In the genomic region with DNA sequence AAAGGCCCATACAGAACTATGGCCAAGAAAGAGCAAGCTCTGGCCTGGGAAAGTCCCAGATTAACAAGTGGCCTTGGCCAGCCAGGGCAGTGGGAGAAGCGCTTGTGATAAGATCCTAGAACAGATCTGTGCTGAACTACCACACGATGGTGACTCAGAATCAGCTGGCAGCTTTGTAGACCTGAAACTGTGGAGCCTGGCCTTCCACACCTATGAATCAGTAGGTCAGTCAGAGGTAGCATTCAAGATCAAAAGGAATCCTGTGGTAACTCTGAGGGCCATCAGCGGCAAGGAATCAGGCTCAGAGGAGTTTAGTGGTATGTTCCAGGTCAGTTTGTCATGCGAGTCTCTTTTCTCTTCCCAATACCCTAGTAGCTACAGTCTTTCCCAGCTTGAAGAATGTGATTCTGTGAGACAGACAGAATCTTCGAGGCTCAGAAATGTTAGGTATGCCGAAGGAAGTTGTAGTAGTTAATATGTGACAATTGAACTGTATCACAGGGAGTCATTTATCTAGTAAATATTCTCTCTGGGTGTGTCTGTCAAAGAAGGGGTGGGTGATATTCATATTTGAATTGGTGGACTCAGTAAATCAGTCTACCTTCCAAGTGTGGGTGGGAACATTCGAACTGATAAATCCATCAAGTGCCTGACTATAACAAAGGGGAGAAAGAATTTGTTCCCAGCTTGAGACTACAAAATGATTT, we compare ENCODE assay signal across 33 mouse cellular contexts. TPM values are rescaled to one million over a fixed set of nuclear protein-coding genes. Genes with fewer than 3 reads are reported as not detected.
DNase-seq lines count a peak whose midpoint lies in the region; ATAC-seq lines count a peak whose summit lies in the region.
"Had no signal": no experiment of that assay in that cellular context is flagged by ENCODE, and none has a peak within 500 bp of the region (broad histone marks: within the 10 kb centered on the region; RNA-seq: fewer than 3 reads in every experiment).

No protein-coding gene starts in this region.

- DNase-seq in neural tube, embryonic 10.5 days (ENCODE audit: extremely low spot score, low spot score) = peak; percentile 8
- DNase-seq in adrenal gland, adult (ENCODE audit: inconsistent age in 2 of 2, low spot score in 1 of 2) = peak; percentile 86 to 90
- DNase-seq in adrenal gland, postnatal 36 days = peak; percentile 77 to 78
- DNase-seq in forebrain, embryonic 10.5 days (ENCODE audit: extremely low spot score, low spot score) = no peak
- DNase-seq: cerebellum, adult 11 months; cerebellum, postnatal 10 days; gastrocnemius, adult 2 months; kidney, adult 8-10 months; kidney, postnatal 14 days; liver, postnatal 0 days; spleen, adult 18-20 months; thymus, postnatal 14 days had no signal

- ATAC-seq in neural tube, embryonic 15.5 days (ENCODE audit: low FRiP score) = no peak
- ATAC-seq in stomach, embryonic 16.5 days (ENCODE audit: insufficient read depth, low FRiP score) = peak; percentile 64; the same call in 1 of the 2 replicates
- no peak for ATAC-seq in heart, embryonic 11.5 days (replicated peaks; ENCODE audit: insufficient number of reproducible peaks, low FRiP score, low TSS enrichment)
- no peak for ATAC-seq in kidney, embryonic 14.5 days (ENCODE audit: low FRiP score, low TSS enrichment)
- ATAC-seq: forebrain, embryonic 13.5 days; hindbrain, embryonic 16.5 days; liver, postnatal 0 days; lung, postnatal 0 days; midbrain, embryonic 16.5 days had no signal

- no peak overlapping the region for H3K4me2 ChIP-seq in neural tube, embryonic 15.5 days
- H3K4me2 ChIP-seq in stomach, embryonic 16.5 days (ENCODE audit: low read depth, low read length) = no peak overlapping the region
- no peak overlapping the region for H3K4me2 ChIP-seq in heart, embryonic 11.5 days
- no peak overlapping the region for H3K4me2 ChIP-seq in kidney, embryonic 14.5 days (replicated peaks; ENCODE audit: low read depth, low read length)
- H3K4me2 ChIP-seq: embryonic facial prominence, embryonic 12.5 days; forebrain, embryonic 13.5 days; limb, embryonic 12.5 days; liver, embryonic 11.5 days had no signal

- H3K9me3 ChIP-seq in neural tube, embryonic 15.5 days (replicated peaks) = no peaks in the 10 kb centered on the region
- no peaks in the 10 kb centered on the region for H3K9me3 ChIP-seq in stomach, embryonic 16.5 days (replicated peaks; ENCODE audit: control insufficient read depth, low read length)
- no peaks in the 10 kb centered on the region for H3K9me3 ChIP-seq in forebrain, embryonic 10.5 days
- H3K9me3 ChIP-seq in heart, embryonic 11.5 days (replicated peaks; ENCODE audit: control insufficient read depth, low read length) = no peaks in the 10 kb centered on the region
- H3K9me3 ChIP-seq in kidney, embryonic 14.5 days (ENCODE audit: control insufficient read depth, low read length) = no peaks in the 10 kb centered on the region
- H3K9me3 ChIP-seq: embryonic facial prominence, embryonic 12.5 days; forebrain, embryonic 13.5 days; heart, embryonic 10.5 days; hindbrain, embryonic 10.5 days; limb, embryonic 12.5 days; midbrain, embryonic 10.5 days had no signal

- H3K27me3 ChIP-seq in neural tube, embryonic 15.5 days (replicated peaks) = no peaks in the 10 kb centered on the region
- no peaks in the 10 kb centered on the region for H3K27me3 ChIP-seq in stomach, embryonic 16.5 days (ENCODE audit: control insufficient read depth, insufficient read depth, low read length)
- no peaks in the 10 kb centered on the region for H3K27me3 ChIP-seq in forebrain, embryonic 10.5 days (ENCODE audit: poor library complexity, severe bottlenecking)
- H3K27me3 ChIP-seq in heart, embryonic 11.5 days (ENCODE audit: control insufficient read depth, insufficient read depth, low read length) = no peaks in the 10 kb centered on the region
- H3K27me3 ChIP-seq in kidney, embryonic 14.5 days (ENCODE audit: control insufficient read depth, insufficient read depth, low read length) = no peaks in the 10 kb centered on the region
- H3K27me3 ChIP-seq: embryonic facial prominence, embryonic 12.5 days; forebrain, embryonic 13.5 days; limb, embryonic 12.5 days had no signal

- H3K27ac ChIP-seq in neural tube, embryonic 15.5 days (replicated peaks) = no peak overlapping the region
- no peak overlapping the region for H3K27ac ChIP-seq in stomach, embryonic 16.5 days (ENCODE audit: low read length)
- no peak overlapping the region for H3K27ac ChIP-seq in forebrain, embryonic 10.5 days
- no peak overlapping the region for H3K27ac ChIP-seq in heart, embryonic 11.5 days (ENCODE audit: low read depth, low read length)
- H3K27ac ChIP-seq in kidney, embryonic 14.5 days (ENCODE audit: low read depth, low read length) = no peak overlapping the region
- H3K27ac ChIP-seq: embryonic facial prominence, embryonic 12.5 days; forebrain, embryonic 13.5 days; gastrocnemius, adult 2 months; heart, embryonic 10.5 days; hindbrain, embryonic 10.5 days; limb, embryonic 12.5 days; midbrain, embryonic 10.5 days had no signal

- H3K9ac ChIP-seq in neural tube, embryonic 15.5 days (replicated peaks) = no peak overlapping the region
- H3K9ac ChIP-seq in stomach, embryonic 16.5 days (ENCODE audit: low read length) = no peak overlapping the region
- H3K9ac ChIP-seq in heart, embryonic 11.5 days (ENCODE audit: low read depth, low read length) = no peak overlapping the region
- no peak overlapping the region for H3K9ac ChIP-seq in kidney, embryonic 14.5 days (ENCODE audit: low read depth, low read length)
- H3K9ac ChIP-seq: embryonic facial prominence, embryonic 12.5 days; forebrain, embryonic 13.5 days; limb, embryonic 12.5 days; liver, postnatal 0 days had no signal

- no peaks in the 10 kb centered on the region for H3K36me3 ChIP-seq in neural tube, embryonic 15.5 days
- H3K36me3 ChIP-seq in stomach, embryonic 16.5 days (ENCODE audit: control insufficient read depth, insufficient read depth, low read length) = no peaks in the 10 kb centered on the region
- no peaks in the 10 kb centered on the region for H3K36me3 ChIP-seq in forebrain, embryonic 10.5 days (replicated peaks)
- H3K36me3 ChIP-seq in heart, embryonic 11.5 days (ENCODE audit: control insufficient read depth, insufficient read depth, low read length) = no peaks in the 10 kb centered on the region
- H3K36me3 ChIP-seq in kidney, embryonic 14.5 days (ENCODE audit: control insufficient read depth, insufficient read depth, low read length) = no peaks in the 10 kb centered on the region
- H3K36me3 ChIP-seq: embryonic facial prominence, embryonic 12.5 days; heart, embryonic 10.5 days; hindbrain, embryonic 10.5 days; limb, embryonic 12.5 days; midbrain, embryonic 10.5 days had no signal

- H3K4me3 ChIP-seq in neural tube, embryonic 15.5 days (replicated peaks) = no peak overlapping the region
- H3K4me3 ChIP-seq in stomach, embryonic 16.5 days (replicated peaks; ENCODE audit: low read length) = no peak overlapping the region
- no peak overlapping the region for H3K4me3 ChIP-seq in forebrain, embryonic 10.5 days
- no peak overlapping the region for H3K4me3 ChIP-seq in heart, embryonic 11.5 days (ENCODE audit: low read depth, low read length)
- H3K4me3 ChIP-seq in kidney, embryonic 14.5 days (ENCODE audit: low read length) = no peak overlapping the region
- H3K4me3 ChIP-seq: embryonic facial prominence, embryonic 12.5 days; forebrain, embryonic 13.5 days; gastrocnemius, adult 2 months; heart, embryonic 10.5 days; hindbrain, embryonic 10.5 days; limb, embryonic 12.5 days; midbrain, embryonic 10.5 days; myocyte had no signal

- no peaks in the 10 kb centered on the region for H3K4me1 ChIP-seq in neural tube, embryonic 15.5 days
- no peaks in the 10 kb centered on the region for H3K4me1 ChIP-seq in stomach, embryonic 16.5 days (ENCODE audit: control insufficient read depth, insufficient read depth, low read length)
- H3K4me1 ChIP-seq in forebrain, embryonic 10.5 days = no peaks in the 10 kb centered on the region
- H3K4me1 ChIP-seq in heart, embryonic 11.5 days (ENCODE audit: control insufficient read depth, insufficient read depth, low read length) = no peaks in the 10 kb centered on the region
- no peaks in the 10 kb centered on the region for H3K4me1 ChIP-seq in kidney, embryonic 14.5 days (ENCODE audit: control insufficient read depth, insufficient read depth, low read length)
- H3K4me1 ChIP-seq: embryonic facial prominence, embryonic 12.5 days; forebrain, embryonic 13.5 days; heart, embryonic 10.5 days; hindbrain, embryonic 10.5 days; limb, embryonic 12.5 days; midbrain, embryonic 10.5 days had no signal

- 87% methylated on average over 7 of the region's 7 CpGs for WGBS in neural tube, embryonic 15.5 days
- WGBS in stomach, embryonic 16.5 days = 65% methylated on average over 7 of the region's 7 CpGs
- 90% methylated on average over 7 of the region's 7 CpGs for WGBS in forebrain, embryonic 10.5 days
- 67% methylated on average over 7 of the region's 7 CpGs for WGBS in heart, embryonic 11.5 days (ENCODE audit: insufficient replicate concordance)
- 76% methylated on average over 7 of the region's 7 CpGs for WGBS in kidney, embryonic 14.5 days

RNA-seq across cellular contexts. Expression of gene Capn13, which starts 22.7 kb away (rescaled TPM):
- polyA plus RNA-seq in neural tube, embryonic 15.5 days (2015; fragmentation: Nextera tagmentation; extraction: Ambion mirVana) = 0.18 and 0.24 TPM in 2 replicates
- not detected for total RNA-seq in adrenal gland, postnatal 36 days (2021)
- 1.2 and 1.3 TPM in 2 replicates for polyA plus RNA-seq in stomach, embryonic 16.5 days (2015; fragmentation: Nextera tagmentation; extraction: Ambion mirVana)
- not detected in 2 replicates for polyA plus RNA-seq in forebrain, embryonic 10.5 days (2016; fragmentation: Nextera tagmentation; extraction: Ambion mirVana)
- polyA plus RNA-seq in heart, embryonic 11.5 days (2014; fragmentation: Nextera tagmentation; extraction: Ambion mirVana) = not detected in 2 replicates
- 0.14 and 0.18 TPM in 2 replicates for polyA plus RNA-seq in kidney, embryonic 14.5 days (2014; fragmentation: Nextera tagmentation; extraction: Ambion mirVana)
- total RNA-seq: adrenal gland, postnatal 4 days; gastrocnemius, adult 2 months; gastrocnemius, postnatal 4 days; layer of hippocampus, adult 18-20 months; layer of hippocampus, postnatal 25 days had no signal
- polyA plus RNA-seq: embryonic facial prominence, embryonic 12.5 days; forebrain, embryonic 13.5 days; frontal cortex, adult 2 months; heart, embryonic 10.5 days; heart, postnatal 0 days; limb, embryonic 12.5 days; liver, embryonic 11.5 days; liver, postnatal 0 days; lung, postnatal 0 days; midbrain, embryonic 10.5 days; midbrain, embryonic 16.5 days; myocyte had no signal
